Mouse (Mus musculus): ENCODE data around the gene Sav1.

- peak; percentile 53 for TF ChIP-seq CTCF (IDR thresholded peaks at IDR 0.05)
- no peak for TF ChIP-seq POLR2A (IDR thresholded peaks at IDR 0.05; ENCODE audit: insufficient read depth, low read depth, low read length)
- TF ChIP-seq EP300 (IDR thresholded peaks at IDR 0.05; ENCODE audit: insufficient read depth, low read depth, low read length) = no peak
These were observed 47.5 kb downstream of the Sav1 start for GRCm38 (mm10) chr12:69939291-69939690.

All from heart, adult 2 months (tissue).